Mouse (Mus musculus) kidney, adult 11 months (tissue): ENCODE data around the gene Cmss1.

Experiments
- DNase-seq: peaks from one replicate; pipeline ENCODE4 v3.0.0; 2022

Gene Cmss1

DNA sequence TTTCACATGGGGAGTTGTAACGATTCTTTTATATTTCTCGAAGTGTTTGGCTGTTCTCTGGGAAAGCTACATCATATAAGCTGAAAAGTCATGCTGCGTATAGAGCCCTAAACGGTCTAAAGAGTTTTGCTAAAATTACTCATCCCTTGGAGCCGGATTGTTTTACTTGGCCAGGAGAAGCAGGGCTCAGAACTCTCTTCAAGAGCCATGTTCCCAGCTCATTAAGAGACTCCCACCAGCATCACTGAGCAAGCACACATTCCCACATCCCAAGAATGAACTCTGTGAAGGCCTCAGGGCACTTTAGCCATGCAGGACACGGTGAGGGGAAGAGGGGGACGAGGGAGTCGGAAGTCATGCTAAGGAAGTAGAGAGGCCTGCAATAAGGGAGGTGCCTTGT, 277.6 kb downstream of the Cmss1 start:
- DNase-seq: no peak

DNA sequence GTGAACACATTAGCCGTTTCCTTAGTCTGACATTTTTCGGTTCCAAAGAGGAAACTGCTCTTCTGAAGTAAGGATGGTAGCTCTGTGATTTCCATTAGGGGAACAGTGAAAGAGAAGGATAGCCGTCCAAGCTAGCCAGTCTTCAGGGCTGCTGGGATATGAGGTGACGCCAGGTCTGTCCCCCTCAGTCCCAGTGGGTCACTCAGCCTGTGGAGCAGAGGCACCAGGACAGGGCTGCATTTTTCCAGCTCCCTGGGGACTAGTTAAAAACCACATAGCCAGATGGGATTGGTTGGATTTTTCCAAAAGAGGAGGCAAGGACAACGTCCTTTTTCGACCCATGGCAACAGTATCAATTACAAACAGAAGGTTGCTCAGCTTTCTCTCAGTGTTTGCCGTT, 279.7 kb downstream of the Cmss1 start:
- DNase-seq: peak; percentile 42

DNA sequence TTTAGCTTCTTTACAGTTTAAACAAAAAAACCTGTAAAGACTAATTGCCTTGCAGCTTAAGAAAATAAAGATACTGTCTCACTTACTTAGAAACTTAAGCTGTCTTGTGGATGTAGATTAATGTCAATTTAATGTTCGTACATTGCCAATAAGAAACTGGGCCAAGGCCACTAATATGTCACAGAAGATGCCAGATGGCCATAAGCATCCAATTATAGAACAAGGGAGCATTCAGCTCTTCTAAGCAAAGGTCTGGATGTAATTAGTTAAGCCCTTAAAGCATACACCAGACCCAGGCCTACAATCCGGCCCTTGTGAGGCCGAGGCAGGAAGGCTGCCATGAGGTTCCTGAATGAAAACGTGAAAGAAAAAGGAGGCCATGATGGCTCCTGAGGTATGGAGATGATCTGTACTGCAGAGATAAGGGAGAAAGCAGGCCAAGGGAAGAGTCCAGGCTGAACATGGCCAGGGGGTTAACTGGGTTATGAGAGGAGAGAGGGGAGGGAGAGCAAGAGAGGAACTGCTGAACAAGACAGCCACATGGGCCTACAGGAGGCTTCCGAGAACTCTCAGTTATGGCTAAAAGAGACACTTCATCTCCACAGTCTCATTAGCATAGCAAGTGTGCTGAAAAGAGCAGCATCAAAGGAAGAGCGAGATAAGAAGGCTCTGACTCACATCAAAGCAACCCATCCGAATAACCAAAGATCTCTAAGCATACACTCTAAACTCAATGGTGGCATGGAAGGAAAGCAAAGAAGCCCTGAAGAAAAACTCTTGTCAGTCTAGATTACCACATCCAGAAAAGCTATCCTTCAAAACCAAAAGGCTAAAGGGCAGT, 287.2 kb downstream of the Cmss1 start:
- no peak for DNase-seq

DNA sequence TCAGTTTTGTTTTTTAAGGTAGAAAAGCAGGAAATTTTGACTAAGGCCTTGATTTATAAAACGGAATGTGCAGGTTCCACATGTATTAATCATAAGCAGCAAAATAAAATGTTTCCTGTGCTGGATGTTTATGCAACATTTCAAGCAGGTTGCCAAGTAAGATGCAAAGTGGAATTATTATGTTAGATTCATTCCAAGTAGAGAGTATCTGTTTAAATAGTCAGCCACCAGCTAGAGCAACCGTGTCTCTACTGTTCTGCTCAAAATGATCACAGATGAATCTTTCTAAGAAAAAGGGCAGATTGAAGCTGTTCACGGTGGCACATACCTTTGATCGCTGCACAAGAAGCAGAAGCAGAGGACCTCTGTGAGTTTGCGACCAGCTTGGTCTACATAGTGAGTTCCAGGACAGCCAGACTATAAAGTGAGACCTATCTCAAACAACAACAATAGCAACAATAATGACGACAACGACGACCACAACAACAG, 288.0 kb downstream of the Cmss1 start:
- DNase-seq: no peak

DNA sequence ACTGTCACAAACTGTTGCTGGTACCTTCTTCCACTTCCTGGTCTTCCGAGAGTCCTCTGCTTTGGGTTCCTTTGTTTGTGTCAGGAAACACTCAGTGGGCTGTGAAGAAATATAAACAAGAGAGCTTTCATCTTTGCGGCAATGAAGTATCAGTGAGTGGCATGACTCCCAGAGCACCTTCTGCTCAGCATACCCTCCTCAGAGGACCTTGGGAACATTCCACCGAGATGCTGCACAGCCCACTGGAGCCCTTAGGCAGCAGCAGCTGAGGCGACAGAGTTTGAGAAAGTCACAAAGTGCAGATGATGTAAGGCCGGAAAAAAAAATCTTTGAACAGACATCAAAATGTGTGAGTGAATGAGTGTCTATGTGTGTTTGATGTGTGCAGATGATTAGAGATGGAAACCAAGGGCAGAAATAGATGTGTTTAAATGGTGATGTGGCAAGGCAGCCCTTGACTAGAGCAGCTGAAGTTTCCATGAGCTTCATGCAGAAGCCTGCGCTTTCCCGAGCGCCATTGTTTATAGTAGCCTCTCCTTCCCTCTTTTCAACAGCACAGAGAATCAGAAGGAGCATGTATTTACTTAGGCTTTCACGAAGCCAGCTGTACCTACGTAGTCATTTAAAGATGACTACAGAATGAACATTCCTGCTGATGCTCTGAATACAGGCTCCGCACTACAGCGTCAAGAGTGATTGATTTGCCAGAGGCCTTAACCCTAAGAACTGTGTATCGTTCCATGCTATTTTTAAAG, 288.6 kb downstream of the Cmss1 start:
- peak; percentile 20 for DNase-seq

DNA sequence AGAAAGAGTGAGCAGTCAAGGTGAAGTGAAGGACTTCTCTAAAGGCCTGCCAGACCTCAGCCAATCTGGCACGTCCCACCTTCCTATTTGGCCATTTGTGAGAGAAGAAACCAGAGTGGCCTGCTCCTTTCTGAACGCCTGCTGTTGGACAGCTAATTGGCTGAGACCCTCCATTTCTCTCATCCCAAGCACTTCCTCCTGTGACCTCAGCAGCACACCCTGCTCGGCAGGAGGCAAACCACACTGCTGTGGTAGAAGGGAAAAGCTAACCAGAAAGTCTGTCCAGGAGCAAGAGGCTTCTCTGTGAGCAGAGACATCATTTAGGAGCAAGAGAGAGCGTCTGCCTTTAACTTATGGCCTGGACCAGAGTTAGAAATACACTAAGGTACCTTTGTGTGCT, 289.5 kb downstream of the Cmss1 start:
- no peak for DNase-seq

DNA sequence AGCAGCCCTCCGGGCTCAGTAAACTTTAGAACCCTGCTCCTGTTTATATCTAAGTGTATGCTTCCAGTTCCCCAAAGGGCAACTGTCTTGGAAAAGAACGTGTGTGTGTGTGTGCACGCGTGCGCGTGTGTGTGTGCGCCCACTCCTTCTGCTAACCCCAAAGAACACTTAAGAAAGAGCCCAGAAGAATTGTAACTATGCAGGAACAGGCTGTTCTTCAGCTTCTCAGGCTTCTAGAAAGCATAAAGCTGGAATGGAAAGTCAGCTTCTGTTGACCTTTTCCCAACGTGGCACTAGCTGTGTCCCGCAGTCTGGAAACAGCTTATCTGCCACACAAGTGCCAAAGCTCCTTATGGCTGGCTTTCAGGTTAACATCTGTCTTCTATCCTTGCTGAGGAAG, 291.6 kb downstream of the Cmss1 start:
- no peak for DNase-seq

DNA sequence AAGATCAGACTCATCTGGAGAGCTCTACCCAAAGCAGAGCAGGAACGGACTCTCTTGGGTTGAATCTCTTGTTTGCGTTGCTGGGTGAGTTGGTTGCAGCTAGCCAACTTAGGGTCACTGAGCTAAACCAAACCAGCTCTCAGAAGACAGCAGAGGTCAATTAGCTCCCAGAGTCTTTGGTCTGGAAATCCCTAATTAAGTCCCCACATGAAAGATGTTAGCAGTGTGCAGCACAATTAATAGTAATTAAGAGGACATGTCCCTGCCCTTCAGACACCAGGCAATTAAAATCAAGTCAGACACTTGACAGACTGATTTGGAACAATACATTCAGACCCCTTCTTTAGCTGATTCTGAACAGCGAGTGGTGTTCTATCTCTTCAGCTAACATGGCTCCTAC, 292.4 kb downstream of the Cmss1 start:
- no peak for DNase-seq

DNA sequence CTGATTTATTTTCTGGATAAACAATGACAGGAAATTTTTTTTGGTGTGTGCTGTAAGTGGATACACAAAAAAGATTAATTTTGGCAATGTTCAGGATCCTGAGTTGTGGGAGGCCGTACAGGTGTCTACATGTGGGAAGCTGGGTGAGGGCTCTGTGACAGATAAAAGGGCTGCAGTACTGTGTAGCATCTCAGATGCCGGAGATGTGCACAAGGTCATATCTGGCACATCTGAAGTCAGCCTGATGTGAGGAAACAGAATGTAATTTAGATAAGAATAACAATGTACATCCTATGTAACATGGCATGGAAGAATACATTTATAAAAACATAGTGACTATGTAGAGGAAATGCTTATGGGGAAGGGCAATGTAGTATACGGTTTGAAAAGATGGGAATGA, 293.2 kb downstream of the Cmss1 start:
- no peak for DNase-seq

DNA sequence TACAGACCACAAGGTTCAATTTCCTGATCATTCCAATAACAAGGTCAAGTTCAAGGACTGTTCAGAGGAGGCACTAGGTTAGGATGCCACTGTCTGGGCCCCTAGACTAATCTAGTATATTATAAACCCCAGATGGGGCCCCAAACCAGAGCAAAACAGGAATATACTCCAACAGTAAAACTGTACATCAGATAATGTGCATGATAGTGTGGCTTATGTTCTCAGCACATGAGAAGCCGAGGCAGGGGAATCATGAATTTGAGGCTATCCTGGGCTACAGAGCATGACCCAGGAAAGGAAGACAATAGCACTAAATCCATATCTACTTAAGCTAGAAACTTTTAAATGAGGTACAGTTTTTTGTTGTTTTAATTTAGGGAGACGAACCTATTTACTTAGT, 294.5 kb downstream of the Cmss1 start:
- DNase-seq: no peak

DNA sequence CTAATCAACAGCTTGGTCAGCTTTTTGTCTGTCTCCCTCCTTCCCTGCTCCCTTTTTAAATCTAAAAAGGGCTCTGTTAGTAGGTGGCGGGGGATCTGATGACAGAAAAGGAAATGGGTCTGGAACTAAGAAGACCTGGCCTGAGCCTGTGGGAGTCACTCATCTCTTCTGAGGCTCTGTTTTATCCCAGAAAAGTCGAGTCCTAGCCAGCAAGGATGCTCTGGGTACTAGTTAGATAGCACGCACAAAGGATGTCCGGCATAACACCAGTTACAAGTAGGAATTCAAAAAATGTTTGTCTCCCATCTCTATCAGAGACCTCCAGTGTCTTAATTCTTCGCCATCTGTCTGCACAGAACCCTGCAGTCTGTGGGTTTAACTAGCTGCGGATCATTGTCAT, 301.2 kb downstream of the Cmss1 start:
- no peak for DNase-seq

DNA sequence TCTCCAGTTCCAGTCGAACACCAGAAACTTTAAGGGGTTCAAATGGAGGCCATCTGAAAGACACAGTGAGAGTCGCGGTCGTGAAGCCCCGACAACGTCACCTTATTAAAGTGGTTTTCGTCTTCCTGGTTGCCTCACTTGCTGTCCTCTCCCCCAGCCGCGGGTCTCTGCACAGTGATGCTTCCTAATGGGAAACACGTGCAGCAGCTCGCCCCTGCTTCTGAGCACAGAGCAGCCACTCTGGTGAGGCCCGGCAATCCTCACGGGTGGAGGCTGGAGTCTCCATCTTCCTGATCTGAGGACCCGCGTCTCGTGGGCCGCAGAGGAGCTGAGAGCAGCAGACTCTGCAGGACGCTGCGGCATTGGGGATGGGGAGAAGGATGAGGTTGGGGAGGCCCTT, 302.9 kb downstream of the Cmss1 start:
- DNase-seq: no peak

DNA sequence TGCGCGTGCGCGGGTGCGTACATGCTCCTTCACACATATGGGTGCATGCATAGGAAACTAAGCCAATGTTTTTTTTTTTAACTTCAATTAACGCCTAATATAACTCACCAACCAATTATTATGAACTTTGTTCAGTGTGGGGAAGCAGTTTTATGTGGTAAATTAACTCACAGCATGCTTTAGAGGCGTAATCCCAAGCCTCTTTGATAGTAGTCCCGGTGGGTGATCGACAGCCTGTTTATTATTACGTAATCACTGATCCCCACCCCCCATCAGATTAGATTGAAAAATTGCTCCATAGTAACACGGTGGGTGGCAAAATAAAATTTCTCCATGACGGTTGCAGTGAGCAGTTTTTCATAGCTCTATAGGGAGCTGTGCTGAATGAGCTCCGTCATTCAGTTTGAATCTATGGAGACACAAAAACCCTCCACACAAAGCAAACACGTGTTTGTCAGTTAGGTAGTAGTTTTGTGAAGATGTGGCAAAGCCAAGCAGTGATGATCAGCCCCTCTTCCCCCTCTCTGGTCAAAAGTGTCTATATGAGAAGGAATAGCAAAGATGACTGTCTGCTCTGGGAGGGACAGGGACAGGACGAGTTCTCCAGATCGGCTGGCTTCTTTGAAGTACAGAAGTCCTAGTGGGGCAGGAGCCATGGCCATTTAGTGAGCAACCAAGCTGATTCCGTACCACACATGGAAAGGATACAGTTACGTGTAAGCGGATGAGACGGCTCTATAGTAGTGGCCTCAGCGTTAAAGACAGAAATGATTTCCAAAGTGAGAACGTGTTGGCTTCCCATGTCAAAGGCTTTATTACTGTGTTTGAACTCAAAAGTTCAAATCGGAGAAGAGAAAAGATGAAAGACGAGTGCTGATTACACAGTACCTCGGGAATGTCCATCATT, 303.6 kb downstream of the Cmss1 start:
- no peak for DNase-seq

DNA sequence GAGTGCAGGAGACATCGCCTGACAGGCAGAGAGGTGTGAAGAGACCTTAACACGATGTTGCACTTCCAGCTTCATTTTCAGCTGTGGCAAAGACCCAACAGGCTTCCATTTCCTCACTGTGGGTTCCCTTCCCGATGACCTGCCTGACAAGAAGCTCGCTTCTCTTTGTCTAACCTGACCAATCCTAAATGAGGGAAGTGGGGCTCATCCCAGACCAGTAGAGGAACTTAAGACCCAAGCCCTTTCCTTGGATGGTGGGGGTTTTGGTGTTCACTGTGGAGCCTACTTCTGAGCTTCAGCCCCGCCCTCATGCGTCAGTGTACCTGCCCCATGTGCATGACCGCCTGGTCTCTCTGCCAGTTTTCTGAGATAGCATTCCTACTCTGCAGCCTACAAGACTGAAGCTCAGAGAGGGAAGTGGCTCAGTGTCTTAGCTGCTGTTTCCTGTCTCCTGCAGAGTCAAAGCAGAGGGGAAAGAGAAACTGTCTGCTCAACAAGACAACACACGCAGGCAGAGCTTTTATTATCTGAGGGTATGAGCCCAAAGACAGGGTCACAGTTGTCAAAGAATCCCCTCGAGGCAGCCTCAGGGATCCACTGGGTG, 305.1 kb downstream of the Cmss1 start:
- peak; percentile 14 for DNase-seq

DNA sequence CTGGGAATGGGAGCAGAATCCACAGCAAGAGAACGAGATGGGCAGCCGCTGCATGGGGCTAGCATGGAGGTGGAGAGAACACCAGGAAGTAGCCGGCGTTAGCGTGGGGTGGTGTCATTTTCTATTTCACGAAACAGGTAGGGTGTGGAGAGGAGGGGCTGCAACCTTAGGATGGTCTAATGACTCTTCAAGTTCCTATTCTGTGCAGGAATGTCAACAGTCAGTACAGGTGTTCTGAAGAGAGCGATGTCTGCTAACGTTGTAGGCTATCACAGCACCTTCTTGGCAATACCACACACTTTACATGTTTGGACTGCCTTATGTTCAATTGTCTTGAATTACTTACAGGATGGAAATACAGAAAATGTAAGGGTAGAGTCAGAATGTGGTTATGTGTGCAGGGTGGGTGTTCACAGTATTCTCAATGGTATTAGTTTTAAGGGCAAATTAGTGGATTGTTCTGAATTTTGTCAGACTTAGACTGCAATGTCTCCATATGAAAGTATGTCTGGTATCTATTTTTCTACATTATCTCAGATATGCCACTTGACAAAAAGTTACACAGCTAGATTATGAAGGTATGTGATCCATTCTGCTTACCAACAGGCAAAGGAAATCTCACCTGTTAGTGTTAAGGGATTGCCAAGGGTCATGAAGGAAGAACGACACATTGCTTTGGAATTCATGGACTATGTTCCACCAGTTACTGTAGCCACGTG, 311.3 kb downstream of the Cmss1 start:
- DNase-seq: no peak

DNA sequence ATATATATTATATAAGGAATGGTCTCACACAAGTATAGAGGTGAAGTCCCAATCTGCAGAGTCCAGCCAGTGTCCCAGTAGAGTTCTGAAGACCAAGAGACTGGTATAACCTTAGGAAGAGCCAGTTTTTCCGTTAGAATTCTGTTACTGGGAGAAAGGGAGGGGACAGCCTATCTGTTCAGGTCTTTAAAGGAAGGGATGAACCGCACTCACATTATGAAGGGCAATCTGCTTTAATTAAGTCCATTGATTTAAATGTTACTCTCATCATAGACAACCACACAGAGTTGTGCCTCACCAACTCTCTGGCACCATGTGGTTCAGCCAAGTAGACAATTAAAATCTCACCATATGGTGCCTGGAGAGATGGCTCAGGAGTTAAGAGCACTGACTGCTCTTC, 313.9 kb downstream of the Cmss1 start, which contains the start of gene Tmem30c:
Gene Tmem30c, minus strand, starts transcription at position 101 of the 400 bp plus-strand sequence.
- DNase-seq: no peak

DNA sequence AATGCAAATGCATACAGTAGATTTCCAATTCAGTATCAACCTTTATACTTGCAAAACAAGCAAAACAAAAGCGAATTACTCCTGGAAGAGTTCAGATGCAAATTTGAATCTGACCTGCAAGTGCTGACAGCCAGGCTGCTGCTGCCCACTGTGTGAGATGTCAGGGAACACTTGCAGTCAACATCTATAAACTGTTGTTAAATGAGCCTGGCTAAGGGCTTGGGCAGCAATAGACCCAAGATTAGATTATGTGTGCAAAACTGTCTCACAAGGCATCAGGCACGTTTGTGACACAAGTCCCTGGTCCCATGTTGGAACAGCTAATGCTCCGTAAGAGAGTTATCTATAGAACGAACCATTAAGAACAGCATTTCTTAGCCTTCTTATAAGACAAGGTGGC, 314.4 kb downstream of the Cmss1 start:
- no peak for DNase-seq

DNA sequence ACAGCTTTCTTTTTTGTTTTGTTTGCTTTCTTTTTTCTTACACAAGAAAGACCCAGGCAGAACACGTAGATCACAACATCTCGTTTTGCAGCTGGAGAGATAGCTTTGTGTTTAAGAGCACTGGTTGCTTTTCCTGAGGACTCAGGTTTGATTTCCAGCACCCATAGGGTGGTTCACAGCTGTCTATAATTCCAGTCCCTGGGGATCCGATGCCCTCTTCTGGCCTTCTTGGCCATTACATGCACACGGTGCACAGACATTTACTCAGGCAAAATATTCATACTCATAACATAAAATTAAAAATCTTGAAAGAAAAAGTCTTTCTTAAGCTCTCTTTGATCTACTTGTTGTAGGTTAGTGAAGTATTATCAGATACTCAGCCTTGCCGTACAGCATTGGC, 315.0 kb downstream of the Cmss1 start:
- no peak for DNase-seq

DNA sequence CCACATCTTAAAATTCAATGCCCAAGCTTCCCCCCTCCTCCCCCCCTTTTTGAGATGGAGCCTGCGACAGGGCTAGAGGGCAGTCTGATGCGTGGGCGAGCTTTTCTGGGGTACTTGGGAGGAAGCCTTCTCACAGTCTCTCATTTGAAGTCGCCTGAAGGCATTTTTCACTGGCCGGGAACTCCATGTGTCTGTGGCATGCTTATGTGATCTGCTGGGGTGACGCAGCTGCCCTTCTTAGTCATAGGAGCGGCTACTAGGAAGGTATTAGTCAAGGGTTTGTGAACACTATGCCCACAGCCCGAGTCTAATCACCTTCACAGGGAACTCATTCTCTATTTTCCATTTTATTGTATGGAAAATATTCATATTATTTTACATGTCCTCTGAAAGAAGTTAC, 325.2 kb downstream of the Cmss1 start:
- no peak for DNase-seq

DNA sequence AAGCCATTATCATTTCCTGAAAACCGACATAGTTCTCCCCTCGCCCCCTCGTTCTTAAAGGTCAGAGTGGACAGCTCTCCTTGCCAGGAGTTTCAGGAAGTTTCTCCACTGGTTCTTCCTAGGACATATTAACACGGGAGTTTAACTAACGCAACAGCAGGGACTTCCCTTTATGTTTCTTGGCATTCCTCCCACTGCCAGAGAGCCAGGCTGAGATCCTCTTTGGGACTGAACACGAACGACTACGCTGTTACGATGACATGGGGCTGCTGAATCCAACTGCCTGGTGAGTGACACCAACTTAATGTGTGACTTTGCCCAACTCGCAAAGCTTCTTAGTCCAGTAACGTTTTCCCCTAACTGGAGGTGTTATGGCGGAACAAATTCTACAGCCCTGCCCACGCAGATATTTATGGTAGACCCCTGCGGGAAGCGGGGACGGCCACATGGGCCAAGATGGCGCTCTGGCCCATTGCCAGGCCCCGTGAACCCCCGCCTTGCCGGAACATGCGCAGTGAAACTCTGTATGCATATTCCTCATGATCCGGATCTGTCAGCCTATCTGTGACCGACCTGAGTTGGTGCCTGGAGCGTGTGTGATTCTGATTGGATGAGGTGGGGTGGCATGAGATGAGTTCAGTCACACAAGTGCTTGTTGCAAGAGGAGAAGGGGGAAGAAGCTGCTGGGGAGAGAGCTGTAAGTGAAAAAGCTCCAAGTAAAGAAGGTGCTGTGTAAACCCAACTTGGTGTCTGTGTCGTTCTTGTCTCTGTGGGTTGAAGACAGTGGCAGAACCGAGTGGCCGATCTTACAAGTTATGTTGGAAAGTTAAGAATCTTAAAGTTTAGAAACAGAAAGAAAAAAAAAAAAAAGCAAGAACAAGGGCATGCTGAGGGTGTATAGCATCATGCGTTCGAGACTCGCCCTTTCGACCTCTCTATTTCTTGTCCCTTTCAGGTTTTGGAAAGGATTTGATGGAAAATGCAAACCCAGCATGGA, 326.1 kb downstream of the Cmss1 start:
- no peak for DNase-seq
